Mouse (Mus musculus) left cerebral cortex, postnatal 4 days (tissue): ENCODE data around the gene Otos. TPM values are rescaled to one million over a fixed set of nuclear protein-coding genes. Genes with fewer than 3 reads are reported as not detected.

Source experiments
- DNase-seq: peaks from one replicate; pipeline ENCODE4 v3.0.0-alpha.2; 2022
- intact Hi-C: fragments of 180-260 bp; cut with DNase I; formaldehyde crosslinking; loops from one replicate; pipeline ENCODE4 v1.15.1; 2025
- total RNA-seq, 2 experiments: library from RNA; stranded (reverse); gene quantifications; 2 replicates each; pipeline ENCODE4 v1.2.3; 2021

Otos gene
- total RNA-seq, 2 experiments from 2014 or later: not detected

DNA sequence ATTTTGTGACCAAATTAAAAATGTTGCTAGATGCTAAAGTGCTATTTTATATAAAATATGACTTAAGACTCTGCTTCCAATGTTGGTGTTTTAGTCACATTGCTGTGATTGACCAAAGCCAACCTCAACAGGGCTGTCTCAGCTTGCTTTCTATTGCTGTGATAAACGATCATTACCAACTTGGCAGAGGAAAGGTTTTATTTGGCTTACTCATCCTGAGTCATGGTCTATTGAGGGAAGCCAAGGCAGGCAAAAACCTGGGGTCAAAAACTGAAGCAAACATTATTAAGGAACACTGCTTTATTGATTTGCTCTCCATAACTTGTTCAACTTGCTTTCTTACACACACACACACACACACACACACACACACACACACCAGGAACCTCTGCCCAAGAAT is 32.6 kb downstream of the Otos start:
- no peak for DNase-seq
- intact Hi-C loops: no loop called here

DNA sequence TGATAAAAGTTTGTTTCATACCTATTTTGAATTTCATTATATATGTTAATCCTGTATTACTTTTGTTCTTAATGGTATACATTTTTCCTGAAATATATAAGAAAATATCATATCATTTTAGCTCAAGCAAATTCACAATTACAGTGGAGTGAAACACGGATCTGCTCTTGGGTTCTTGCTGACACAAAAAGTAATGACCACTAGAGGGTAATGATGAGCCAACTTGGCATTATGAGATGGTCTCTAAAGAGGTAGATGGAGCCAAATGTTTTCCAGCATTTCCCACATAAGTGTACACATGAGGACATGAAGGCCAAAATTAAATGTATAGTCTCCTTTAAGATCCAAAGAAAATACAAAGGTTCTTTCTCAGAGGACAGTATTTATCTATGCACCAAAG is 34.1 kb downstream of the Otos start:
- intact Hi-C loops: loop anchor here (5.0 kb wide), 2 partner anchors 92 to 142 kb away; partner anchors contain the start of gene Ndufa10
- no peak for DNase-seq

DNA sequence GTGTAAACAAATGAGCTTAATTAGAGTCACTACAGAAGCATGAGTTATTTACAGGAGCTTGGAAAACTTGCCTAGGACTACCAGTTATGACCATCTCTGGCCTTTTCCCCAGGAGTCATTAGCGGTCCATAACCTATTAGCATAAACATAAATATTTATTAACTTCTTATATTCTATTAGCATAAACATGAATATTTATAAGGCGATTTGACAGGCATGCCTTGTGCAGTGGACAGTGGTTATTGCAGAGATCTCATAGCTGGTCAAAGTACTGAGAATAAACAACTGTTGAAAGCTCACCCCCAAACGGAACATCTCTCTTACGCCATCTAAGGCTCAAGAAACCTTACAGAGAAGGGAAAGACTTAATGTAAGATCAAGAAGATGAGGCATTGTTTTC is 35.5 kb downstream of the Otos start:
- intact Hi-C loops: loop anchor here (5.0 kb wide), 2 partner anchors 91 to 141 kb away; partner anchors contain the start of gene Ndufa10

DNA sequence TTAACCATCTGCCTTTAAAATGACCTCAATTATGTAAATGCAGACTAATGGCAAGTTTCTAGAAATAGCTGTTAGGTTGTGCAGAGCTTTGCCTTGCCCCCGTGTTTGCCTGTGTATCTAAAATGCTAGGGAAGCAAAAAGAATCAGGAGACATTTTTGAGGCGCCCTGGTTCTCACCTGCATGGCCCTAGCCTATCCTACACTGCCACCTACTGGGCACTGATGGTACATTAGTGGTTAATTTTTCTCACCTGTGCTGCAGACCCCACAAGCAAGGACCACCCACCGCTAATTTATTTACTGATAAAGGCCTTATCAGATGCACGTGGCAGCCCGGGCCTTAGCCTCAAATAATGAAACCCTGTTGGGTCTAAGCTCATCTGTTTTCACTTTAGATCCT is 37.6 kb downstream of the Otos start:
- peak; percentile 64 for DNase-seq
- intact Hi-C loops: loop anchor here (5.0 kb wide), 2 partner anchors 89 to 139 kb away; partner anchors contain the start of gene Ndufa10

More for the DNA sequence above, 35.5 kb downstream of the Otos start:
- DNase-seq: no peak

DNA sequence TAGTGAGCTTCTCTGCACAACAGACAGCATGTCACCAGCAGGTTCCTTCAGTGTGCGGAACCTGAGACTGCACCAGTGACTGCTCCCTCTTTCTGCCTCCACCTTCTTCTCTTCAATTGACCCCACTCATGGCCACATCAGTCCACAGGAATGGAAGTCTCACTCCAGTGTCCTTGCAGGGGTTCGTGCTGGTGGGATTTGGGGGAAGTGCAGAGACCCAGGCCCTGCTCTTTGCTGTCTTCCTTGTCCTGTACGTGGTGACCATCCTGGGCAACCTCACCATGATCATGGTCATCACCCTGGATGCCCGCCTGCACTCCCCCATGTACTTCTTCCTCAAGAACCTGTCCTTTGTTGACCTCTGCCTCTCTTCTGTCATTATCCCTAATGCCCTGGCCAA is 40.9 kb downstream of the Otos start:
- no peak for DNase-seq
- intact Hi-C loops: no loop called here

DNA sequence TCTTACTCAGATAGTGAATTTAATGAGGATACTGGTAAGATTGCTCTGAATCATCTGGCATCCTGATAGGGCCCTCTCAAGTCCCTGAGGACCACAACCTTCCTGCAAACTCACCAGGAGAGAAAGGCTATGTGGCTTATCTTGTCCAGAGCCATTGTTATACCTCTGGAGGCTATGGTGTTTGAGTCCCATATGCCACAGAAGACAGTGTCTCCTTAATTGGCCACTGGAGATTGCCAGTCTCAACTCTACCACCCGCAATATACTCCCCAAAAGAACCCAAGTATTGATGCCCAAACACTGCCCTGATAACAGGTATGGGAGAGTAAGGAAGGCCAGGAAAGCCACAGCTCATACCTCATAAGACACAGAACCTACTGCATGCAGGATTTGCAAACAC is 43.2 kb downstream of the Otos start, which contains the start of gene Olfr1410:
TSS of gene Olfr1410 (plus strand) at position 301 of the 400 bp plus-strand sequence.
- intact Hi-C loops: no loop called here
- no peak for DNase-seq

DNA sequence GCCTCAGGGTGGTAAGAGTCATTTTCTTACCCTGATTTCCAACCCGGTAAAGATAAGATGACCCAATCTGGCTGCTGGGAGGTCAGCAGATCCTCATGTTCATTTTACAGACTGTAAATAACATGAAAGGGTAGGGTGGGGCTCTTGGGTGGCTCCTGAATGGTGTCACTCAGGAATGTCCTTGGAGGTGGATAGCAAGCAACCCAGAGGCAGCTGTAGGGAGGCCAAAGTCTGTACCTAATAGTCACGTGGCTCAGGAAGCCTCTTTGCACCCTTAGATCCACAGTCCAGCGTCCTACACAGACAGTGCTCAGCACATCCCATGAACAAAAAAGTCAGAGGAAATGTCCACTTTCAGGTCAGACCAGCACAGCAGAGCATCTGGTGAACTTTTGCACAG is 52.6 kb downstream of the Otos start:
- no peak for DNase-seq
- intact Hi-C loops: no loop called here

Other genes starting within 250 kb of the Otos start
- 100 to 1,000 TPM; 161 to 166 TPM for gene Ndufa10, start 175.0 kb downstream of the Otos start, total RNA-seq
- gene Olfr1416, start 163.7 kb downstream of the Otos start, total RNA-seq: not detected
- gene Olfr1415, start 152.7 kb downstream of the Otos start, total RNA-seq: not detected
- not detected for gene Olfr1414, start 130.2 kb downstream of the Otos start, total RNA-seq
- gene Olfr1413, start 77.5 kb downstream of the Otos start, total RNA-seq: not detected
- gene Olfr1412, start 63.1 kb downstream of the Otos start, total RNA-seq: not detected
- not detected for gene Olfr1411, start 54.4 kb downstream of the Otos start, total RNA-seq
- gene Olfr1410, start 43.1 kb downstream of the Otos start, total RNA-seq: not detected
- not detected for gene Olfr12, start 31.1 kb downstream of the Otos start, total RNA-seq
- gene Cops9, start 6.9 kb downstream of the Otos start, total RNA-seq: 100 to 1,000 TPM; 231 to 252 TPM
- gene Gpc1, start 182.8 kb upstream of the Otos start, total RNA-seq: 100 to 1,000 TPM; 160 to 188 TPM